Mouse (Mus musculus): Measurements from ENCODE around the gene Gm10192.
"Not testable (repeated sequence)": the region's sequence is repeated elsewhere in the genome, so short reads cannot be mapped to it uniquely, and the experiment has no call there.

- TF ChIP-seq CTCF (IDR thresholded peaks at IDR 0.05; ENCODE audit: low read depth, low read length); POLR2A (IDR thresholded peaks at IDR 0.05; ENCODE audit: insufficient read depth, low read length): not testable (repeated sequence)
These were observed 20.0 kb upstream of the Gm10192 start for GRCm38 (mm10) chr4:97202986-97203385.

All from ES-Bruce4 (cell line).